1 mouse cellular context compared by ENCODE assay signal in the genomic region with DNA sequence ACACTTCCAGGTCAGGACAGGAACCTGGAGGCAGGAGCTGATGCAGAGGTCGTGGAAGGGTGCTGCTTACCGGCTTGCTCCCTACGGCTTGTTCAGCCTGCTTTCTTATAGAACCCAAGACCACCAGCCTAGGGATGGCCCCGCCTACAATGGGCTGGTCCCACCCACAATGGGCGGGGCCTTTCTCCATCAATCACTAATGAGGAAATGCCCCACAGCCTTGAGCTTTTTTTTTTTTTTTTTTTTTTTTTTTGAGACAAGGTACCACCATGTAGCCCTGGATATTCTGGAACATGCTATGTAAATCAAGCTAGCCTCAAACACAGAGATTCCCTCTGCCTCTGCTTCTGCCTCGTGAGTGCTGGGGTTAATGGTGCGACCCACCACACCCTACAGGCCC.
TF ChIP-seq lines count a peak whose summit lies in the region.

No protein-coding gene starts in this region.

TF ChIP-seq in MEL, 35 proteins besides CTCF, POLR2A, EP300 and RAD21:
- TF ChIP-seq JUND (IDR thresholded peaks at IDR 0.05; ENCODE audit: low read depth, low read length) (no peak), MEF2A (IDR thresholded peaks at IDR 0.05; ENCODE audit: extremely low read depth, insufficient replicate concordance, low read depth, low read length, poor library complexity, severe bottlenecking) (no peak), ZMIZ1 (IDR thresholded peaks at IDR 0.05; ENCODE audit: low read depth, low read length) (no peak), ZNF384 (IDR thresholded peaks at IDR 0.05; ENCODE audit: low read depth, low read length) (peak; percentile 89), MYC (IDR thresholded peaks at IDR 0.05; ENCODE audit: low read depth, low read length) (no peak), NELFE (IDR thresholded peaks at IDR 0.05; ENCODE audit: low read depth, low read length) (no peak), USF1 (IDR thresholded peaks at IDR 0.05; ENCODE audit: low read depth, low read length) (no peak)
TF ChIP-seq in MEL: peak in this region for 1.
